Mouse (Mus musculus): ENCODE results near the gene Lta.

- no peak for TF ChIP-seq CTCF (conservative IDR thresholded peaks at IDR 0.05; ENCODE audit: low read length)
- no peak for TF ChIP-seq POU5F1 (IDR thresholded peaks at IDR 0.05; ENCODE audit: borderline replicate concordance, low read length)
- no peak for TF ChIP-seq NANOG (IDR thresholded peaks at IDR 0.05; ENCODE audit: borderline replicate concordance, low read length)
Observed at GRCm38 (mm10) chr17:35167794-35168193, 37.4 kb downstream of the Lta start.

Measured in E14TG2a.4 (cell line).